Mouse (Mus musculus) heart, postnatal 36 days (tissue): ENCODE results near the gene Gm12258. TPM values are rescaled to one million over a fixed set of nuclear protein-coding genes. Genes with fewer than 3 reads are reported as not detected.
A peak's percentile ranks its signal among the peaks of the same experiment; 100 is the strongest.
"Not testable (repeated sequence)": the region's sequence is repeated elsewhere in the genome, so short reads cannot be mapped to it uniquely, and the experiment has no call there.

Experiments used
- DNase-seq, 2 experiments: peaks; one replicate each; pipeline ENCODE4 v3.0.0; 2021 to 2022
- intact Hi-C: fragments of 180-260 bp; cut with DNase I; formaldehyde crosslinking; loops from one replicate; pipeline ENCODE4 v1.15.1; 2025
- total RNA-seq, 2 experiments: library from RNA; stranded (reverse); gene quantifications; 2 replicates each; pipeline ENCODE4 v1.2.3; 2021

Gene Gm12258
- 1 to 10 TPM; 1.5 to 2.5 TPM for total RNA-seq

- intact Hi-C loops, result loop anchor here (5.0 kb wide), 1 partner anchor 130 kb away; the partner anchor contains the start of gene Trim11
- DNase-seq, result peak; percentile 80 to 81
Observed at GRCm38 (mm10) chr11:58846919-58847461, at the start of gene Gm12258. TSS of gene Gm12258 (plus strand) at chr11:58847158.

- intact Hi-C loops, result no loop called here
- no peak for DNase-seq
Observed at GRCm38 (mm10) chr11:58799747-58800146, 47.2 kb upstream of the Gm12258 start.

GRCm38 (mm10) chr11:58801558-58802228, 45.3 kb upstream of the Gm12258 start, which contains the start of gene Fam183b:
TSS of gene Fam183b (minus strand) at chr11:58801960.
- intact Hi-C loops, result no loop called here
- DNase-seq, result no peak

- intact Hi-C loops, result no loop called here
Observed at GRCm38 (mm10) chr11:58803871-58804270, 43.1 kb upstream of the Gm12258 start.

GRCm38 (mm10) chr11:58804393-58804792, 42.6 kb upstream of the Gm12258 start:
- intact Hi-C loops, result no loop called here
- no peak for DNase-seq

More at GRCm38 (mm10) chr11:58803871-58804270, 43.1 kb upstream of the Gm12258 start:
- DNase-seq, result no peak

GRCm38 (mm10) chr11:58812001-58812400, 35.0 kb upstream of the Gm12258 start:
- intact Hi-C loops, result no loop called here

GRCm38 (mm10) chr11:58814700-58815099, 32.3 kb upstream of the Gm12258 start, which contains the start of gene Olfr313:
TSS of gene Olfr313 (plus strand) at chr11:58815000.
- intact Hi-C loops, DNase-seq: not testable (repeated sequence)

More at GRCm38 (mm10) chr11:58812001-58812400, 35.0 kb upstream of the Gm12258 start:
- DNase-seq, result no peak

- intact Hi-C loops, result no loop called here
Observed at GRCm38 (mm10) chr11:58815676-58816075, 31.3 kb upstream of the Gm12258 start.

GRCm38 (mm10) chr11:58828937-58829336, 18.0 kb upstream of the Gm12258 start, which contains the start of gene Olfr312:
TSS of gene Olfr312 (plus strand) at chr11:58829237.
- DNase-seq, intact Hi-C loops: not testable (repeated sequence)

More at GRCm38 (mm10) chr11:58815676-58816075, 31.3 kb upstream of the Gm12258 start:
- DNase-seq, result no peak

- intact Hi-C loops, result no loop called here
- DNase-seq, result no peak
Observed at GRCm38 (mm10) chr11:58829764-58830163, 17.2 kb upstream of the Gm12258 start.

GRCm38 (mm10) chr11:58832541-58832940, 14.4 kb upstream of the Gm12258 start:
- intact Hi-C loops, DNase-seq: not testable (repeated sequence)

GRCm38 (mm10) chr11:58838951-58839350, 8.0 kb upstream of the Gm12258 start, which contains the start of gene Olfr311:
TSS of gene Olfr311 (plus strand) at chr11:58839251.
- intact Hi-C loops, DNase-seq: not testable (repeated sequence)

GRCm38 (mm10) chr11:58847636-58848035, 678 bp downstream of the Gm12258 start:
- DNase-seq, result no peak
- intact Hi-C loops, result loop anchor here (5.0 kb wide), 1 partner anchor 130 kb away; the partner anchor contains the start of gene Trim11

GRCm38 (mm10) chr11:58849731-58850130, 2.8 kb downstream of the Gm12258 start:
- DNase-seq, result no peak
- intact Hi-C loops, result loop anchor here (5.0 kb wide), 1 partner anchor 128 kb away; the partner anchor contains the start of gene Trim11

GRCm38 (mm10) chr11:58860744-58861143, 13.8 kb downstream of the Gm12258 start:
- intact Hi-C loops, result no loop called here
- DNase-seq, result no peak

- intact Hi-C loops, result no loop called here
- peak; percentile 72 to 73 for DNase-seq
Observed at GRCm38 (mm10) chr11:58867039-58867953, 20.3 kb downstream of the Gm12258 start, which contains the start of gene 2810021J22Rik. TSS of gene 2810021J22Rik (plus strand) at chr11:58867216.

- intact Hi-C loops, result no loop called here
- DNase-seq, result no peak
Observed at GRCm38 (mm10) chr11:58867954-58868330, 21.0 kb downstream of the Gm12258 start.

- no peak for DNase-seq
- intact Hi-C loops, result no loop called here
Observed at GRCm38 (mm10) chr11:58870961-58871360, 24.0 kb downstream of the Gm12258 start.

- no peak for DNase-seq
- intact Hi-C loops, result no loop called here
Observed at GRCm38 (mm10) chr11:58883756-58884155, 36.8 kb downstream of the Gm12258 start.

GRCm38 (mm10) chr11:58890511-58890910, 43.6 kb downstream of the Gm12258 start:
- no peak for DNase-seq
- intact Hi-C loops, result no loop called here
